Mouse (Mus musculus) olfactory bulb, adult 2 months (tissue): ENCODE measurements around the gene Olfr1062.

Experiments used
- CTCF ChIP-seq: fragments of 200-500 bp; IDR thresholded peaks from 2 replicates; pipeline ENCODE4 v1.5.1; 2012; ENCODE audit warnings: low read depth, mild to moderate bottlenecking, low read length, moderate library complexity; ENCODE audit not compliant: insufficient read depth
- POLR2A ChIP-seq: fragments of 200-500 bp; IDR thresholded peaks from 2 replicates; pipeline ENCODE4 v1.6.1; 2012; ENCODE audit warnings: mild to moderate bottlenecking, low read depth, low read length, moderate library complexity; ENCODE audit not compliant: insufficient read depth

- no peak for TF ChIP-seq CTCF
- no peak for TF ChIP-seq POLR2A
Observed at GRCm38 (mm10) chr2:86413950-86414349, 12.6 kb downstream of the Olfr1062 start, which contains the start of gene Olfr1061.
